Mouse (Mus musculus) adrenal gland, postnatal 25 days (tissue): Measurements from ENCODE around the gene Galntl5. TPM values are rescaled to one million over a fixed set of nuclear protein-coding genes. Genes with fewer than 3 reads are reported as not detected.
A peak's percentile ranks its signal among the peaks of the same experiment; 100 is the strongest.
"Not testable (repeated sequence)": the region's sequence is repeated elsewhere in the genome, so short reads cannot be mapped to it uniquely, and the experiment has no call there.

Experiments
- DNase-seq: peaks from one replicate; pipeline ENCODE4 v3.0.0; 2021; ENCODE audit warnings: mixed read lengths
- microRNA-seq, 2 experiments: library from miRNA; unstranded; fragments of <30 nt; microRNA quantifications; one replicate each; pipeline ENCODE4 v1.2.0; 2021
- total RNA-seq: library from RNA; stranded (reverse); gene quantifications from 2 replicates; pipeline ENCODE4 v1.2.3, GENCODE M21; 2021

Gene Galntl5
- total RNA-seq, 1 experiment from 2014 or later = not detected

- DNase-seq = no peak
These were observed 30.6 kb downstream of the Galntl5 start for GRCm38 (mm10) chr5:25211872-25212271.

GRCm38 (mm10) chr5:25213216-25213615, 32.0 kb downstream of the Galntl5 start:
- not testable (repeated sequence) for DNase-seq

- DNase-seq = no peak
These were observed 33.7 kb downstream of the Galntl5 start for GRCm38 (mm10) chr5:25215006-25215405.

DNA sequence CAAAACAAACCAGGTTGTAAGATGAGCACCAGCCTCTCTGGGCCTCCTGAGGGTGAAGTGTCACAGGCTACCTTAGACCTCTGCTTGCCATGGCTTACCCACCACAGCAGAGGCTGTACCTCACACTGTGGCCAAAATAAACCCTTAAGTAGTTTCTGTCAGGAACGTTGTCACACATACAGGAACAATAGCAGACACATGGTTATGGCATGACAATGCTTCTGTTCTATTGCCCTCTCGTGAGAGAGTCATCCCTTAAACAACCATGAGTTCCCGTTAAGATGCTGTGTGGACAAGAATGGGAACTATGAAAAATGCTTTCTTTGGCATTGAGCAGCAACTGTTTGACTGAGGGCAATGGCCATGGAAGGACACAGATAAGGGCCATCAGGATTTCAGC, 40.3 kb downstream of the Galntl5 start, which contains the start of gene Galnt11:
Galnt11 (plus strand) TSS at position 301 of the 400 bp plus-strand sequence.
- no peak for DNase-seq

DNA sequence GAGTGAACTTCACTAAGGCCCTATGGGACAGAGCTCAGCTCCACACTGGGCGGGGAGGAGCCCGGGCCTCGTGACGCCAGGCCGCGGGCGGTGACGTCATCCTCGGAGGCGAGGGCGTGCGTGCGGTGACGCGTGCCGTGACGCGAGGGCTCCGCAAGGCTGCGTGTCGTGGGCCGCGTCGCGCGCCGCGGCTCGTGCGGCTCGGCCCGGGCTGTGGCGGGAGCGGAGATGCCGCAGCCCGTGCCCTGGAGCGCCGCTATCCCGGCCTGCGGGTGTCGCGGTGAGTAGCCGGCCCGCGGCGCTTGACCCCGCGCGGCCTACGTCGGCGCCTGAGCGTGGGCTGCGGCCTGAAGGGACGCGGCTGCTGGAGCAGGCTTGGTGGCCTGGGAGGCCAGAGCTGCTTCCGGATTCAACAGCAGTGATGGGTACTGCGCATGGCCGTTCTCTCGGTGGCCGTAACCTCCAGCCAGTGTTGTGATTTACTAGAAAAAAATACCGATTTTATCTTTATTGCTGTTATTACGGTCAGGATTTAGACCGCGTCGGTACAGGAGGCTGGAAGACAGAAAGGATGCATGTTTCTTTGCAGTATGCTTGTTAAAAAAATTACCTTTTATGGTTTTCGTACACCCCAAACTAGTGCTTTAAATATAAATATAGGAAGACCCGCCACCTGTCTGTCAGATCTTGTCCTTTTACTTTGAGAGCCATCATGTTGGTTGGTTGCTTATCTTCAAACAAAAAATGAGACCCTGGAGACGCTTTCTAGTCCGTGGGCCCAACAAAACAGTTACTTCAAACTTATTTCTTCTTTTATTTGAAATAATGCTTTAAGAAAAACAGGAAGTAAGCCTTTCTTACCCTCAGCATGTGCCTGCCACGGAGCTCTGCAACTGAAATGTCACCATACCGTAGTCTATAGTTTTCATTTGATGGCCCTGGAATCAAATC, 41.8 kb downstream of the Galntl5 start, which contains the start of gene E130116L18Rik:
E130116L18Rik (minus strand) TSS at position 402 of the 951 bp plus-strand sequence.
- peak; percentile 90 for DNase-seq

DNA sequence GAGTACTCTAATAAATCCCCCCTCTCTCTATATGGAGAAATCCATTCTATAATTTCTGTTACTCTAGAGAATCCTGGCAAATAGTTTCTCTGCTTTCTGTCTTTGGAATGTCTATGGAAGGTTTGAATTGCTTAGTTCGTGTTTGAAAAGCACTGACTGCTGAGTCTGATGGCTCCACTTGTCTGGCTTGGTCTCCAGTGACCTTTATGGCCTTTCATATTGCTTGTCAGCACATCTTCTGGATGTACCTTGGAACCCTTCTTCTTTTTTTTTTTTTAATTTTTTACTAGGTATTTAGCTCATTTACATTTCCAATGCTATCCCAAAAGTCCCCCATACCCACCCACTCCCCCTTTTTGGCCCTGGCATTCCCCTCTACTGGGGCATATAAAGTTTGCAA, 43.1 kb downstream of the Galntl5 start:
- not testable (repeated sequence) for DNase-seq

DNA sequence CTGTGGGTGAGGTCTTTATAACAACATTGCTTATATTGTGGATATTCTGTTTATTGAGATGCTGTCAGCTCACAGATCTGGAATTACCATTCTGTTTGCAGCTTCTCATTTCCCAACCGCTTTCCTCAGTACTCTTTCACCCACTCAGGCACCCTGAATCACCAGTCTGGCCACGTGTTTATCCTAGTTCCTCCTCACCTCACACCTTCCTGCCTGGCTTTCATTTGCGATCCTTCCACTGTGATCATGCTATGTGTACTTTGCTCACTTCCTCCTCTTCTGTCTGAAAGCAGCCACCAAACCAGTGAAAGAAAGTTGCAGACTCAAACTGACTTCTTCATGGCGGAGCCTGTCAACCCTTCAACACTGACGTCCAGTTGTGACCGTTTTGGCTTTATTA, 61.8 kb downstream of the Galntl5 start:
- DNase-seq = no peak

DNA sequence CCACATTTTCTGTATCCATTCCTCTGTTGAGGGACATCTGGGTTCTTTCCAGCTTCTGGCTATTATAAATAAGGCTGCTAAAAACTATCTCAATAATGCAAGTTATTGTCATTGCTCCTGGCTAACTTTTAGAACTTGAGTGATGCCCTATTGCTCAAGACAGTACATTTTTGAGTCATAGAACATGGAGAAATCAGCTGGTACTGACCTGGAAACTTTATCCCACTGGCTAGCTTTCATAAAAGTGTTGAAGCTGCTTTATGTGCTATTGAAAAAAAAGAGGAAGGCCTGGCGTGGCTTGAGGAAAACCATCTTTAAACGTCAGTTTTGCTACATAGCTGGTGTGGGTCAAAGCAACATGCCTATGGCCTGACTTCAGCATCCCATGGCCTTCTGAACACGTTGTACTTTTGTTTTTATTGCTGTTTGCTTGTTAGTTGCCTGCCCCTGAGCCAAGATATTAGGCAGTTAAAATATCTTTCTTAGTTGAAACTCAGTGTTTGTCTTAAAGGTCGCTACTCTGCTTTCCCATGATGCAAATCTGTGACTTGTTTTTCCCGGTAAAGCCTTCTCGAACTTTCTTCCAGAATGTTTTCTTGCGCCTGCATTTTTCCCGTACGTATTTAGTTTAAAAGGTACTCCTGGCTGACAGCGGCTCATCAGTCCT, 64.7 kb downstream of the Galntl5 start:
- no peak for DNase-seq

DNA sequence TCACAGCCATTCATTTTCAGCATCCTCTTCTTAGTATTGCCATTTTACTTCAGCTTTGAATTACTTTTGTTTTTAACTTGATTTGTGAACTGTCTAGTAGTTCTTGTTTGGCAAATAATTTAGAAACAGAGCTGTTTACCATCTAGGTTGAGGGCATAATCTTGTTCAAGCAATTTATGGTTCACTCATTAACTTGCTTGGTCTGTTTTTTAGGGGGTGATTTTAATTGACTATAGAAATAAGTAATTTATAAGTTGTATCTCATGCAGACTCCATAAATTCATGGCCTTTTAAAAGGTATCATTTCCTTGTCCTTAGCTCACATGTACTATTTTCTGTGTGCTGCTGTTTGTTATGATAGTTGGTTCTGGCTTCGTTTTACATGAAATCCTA, 65.2 kb downstream of the Galntl5 start:
- DNase-seq = no peak

- DNase-seq = no peak
These were observed 65.8 kb downstream of the Galntl5 start for GRCm38 (mm10) chr5:25247036-25247435.

- DNase-seq = no peak
These were observed 71.2 kb downstream of the Galntl5 start for GRCm38 (mm10) chr5:25252423-25252822.

DNA sequence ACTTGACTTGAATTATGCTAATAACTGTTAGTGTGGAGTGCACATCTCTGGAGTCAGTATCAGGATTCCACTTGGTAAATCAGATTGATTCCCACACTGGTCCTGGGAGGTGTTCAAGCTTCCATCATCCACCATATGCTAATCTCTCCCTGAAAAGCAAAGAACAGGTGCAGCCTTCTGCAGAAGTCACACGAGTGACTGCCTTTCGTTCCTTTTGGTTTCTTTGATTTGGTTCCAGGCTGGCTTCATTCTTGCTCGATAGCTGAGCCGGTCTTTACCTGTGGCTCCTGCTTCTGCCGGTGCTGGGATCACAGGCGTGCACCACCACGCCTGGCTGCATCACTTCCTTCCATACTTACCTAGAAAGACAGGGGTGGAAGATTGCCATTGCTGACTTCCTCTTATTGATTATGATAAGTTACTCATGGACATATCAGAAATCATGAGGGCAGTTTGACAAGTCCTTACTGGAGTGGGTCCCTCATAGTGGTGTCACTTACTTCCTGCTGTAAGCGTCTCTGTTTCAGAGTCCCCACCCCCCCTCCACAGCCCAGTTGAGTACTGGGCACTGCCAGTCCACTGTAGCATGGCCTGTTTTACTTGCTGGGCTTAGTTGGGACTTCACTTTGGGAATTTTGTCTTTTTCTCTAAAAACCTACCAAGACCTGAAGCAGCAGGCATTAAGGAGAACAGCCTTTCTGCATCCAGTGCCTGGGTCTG, 71.7 kb downstream of the Galntl5 start:
- DNase-seq = no peak

GRCm38 (mm10) chr5:25254491-25254890, 73.2 kb downstream of the Galntl5 start:
- DNase-seq = no peak

DNA sequence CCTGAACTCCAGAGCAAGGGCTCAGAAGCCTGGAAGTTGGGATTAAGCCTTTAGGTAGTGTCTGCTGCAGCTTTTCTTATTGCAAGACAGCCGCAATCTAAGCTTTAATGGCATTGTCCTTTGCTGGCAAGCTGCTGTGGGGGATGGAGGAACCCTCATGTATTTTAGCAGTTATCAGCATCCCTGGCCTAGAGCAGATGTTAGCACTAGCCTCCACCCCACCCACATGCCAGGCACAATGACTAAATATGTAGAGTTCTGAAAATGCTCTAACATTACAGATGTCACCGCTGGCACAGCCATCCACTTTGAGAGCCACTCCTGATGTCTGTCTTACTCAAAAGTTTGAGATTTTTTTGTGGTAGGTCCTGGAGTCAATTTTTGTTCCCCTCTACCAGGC, 75.4 kb downstream of the Galntl5 start:
- DNase-seq = no peak

GRCm38 (mm10) chr5:25261452-25261851, 80.2 kb downstream of the Galntl5 start:
- DNase-seq = no peak

GRCm38 (mm10) chr5:25262266-25262665, 81.0 kb downstream of the Galntl5 start:
- no peak for DNase-seq

GRCm38 (mm10) chr5:25268258-25268888, 87.1 kb downstream of the Galntl5 start:
- no peak for DNase-seq

Small RNA genes lying within 50 kb of the gene (microRNA-seq; reads per million reads assigned to microRNA genes)
- gene Gm26051 = 0 reads per million in 2 experiments

Other genes starting within 250 kb of the Galntl5 start
- gene Prkag2, start 80.8 kb upstream of the Galntl5 start, total RNA-seq = 32.5 and 34.8 TPM in 2 replicates
- gene Galnt11, start 40.4 kb downstream of the Galntl5 start, total RNA-seq = 40.1 and 40.3 TPM in 2 replicates
- not detected in 2 replicates for gene E130116L18Rik, start 41.7 kb downstream of the Galntl5 start, total RNA-seq